Comparison of ENCODE assay signal across 7 mouse cellular contexts in genomic region chr2:172370411-172371223, GRCm38 (mm10). TPM values are rescaled to one million over a fixed set of nuclear protein-coding genes. Genes with fewer than 3 reads are reported as not detected.
A peak's percentile ranks its signal among the peaks of the same experiment; 100 is the strongest.
DNase-seq lines count a peak whose midpoint lies in the region; ATAC-seq lines count a peak whose summit lies in the region.

Gene Aurka (minus strand): TSS chr2:172370535.
Gene Cstf1 (plus strand): TSS chr2:172370681.

- DNase-seq in adrenal gland, adult 2 months, result peak; percentile 97
- DNase-seq in embryo, embryonic 11.5 days (ENCODE audit: low read depth, low spot score), result peak; percentile 90
- peak; percentile 92 to 94 for DNase-seq in gastrocnemius, postnatal 36 days
- peak; percentile 98 for DNase-seq in left cerebral cortex, postnatal 25 days (ENCODE audit: low spot score in 2 of 2)
- DNase-seq in midbrain, embryonic 10.5 days (ENCODE audit: low spot score), result peak; percentile 96
- DNase-seq in right cerebral cortex, postnatal 4 days, result peak; percentile 91

- no peaks in the 10 kb centered on the region for H3K9me3 ChIP-seq in intestine, embryonic 15.5 days
- H3K9me3 ChIP-seq in midbrain, embryonic 10.5 days (replicated peaks), result no peaks in the 10 kb centered on the region

- H3K4me3 ChIP-seq in intestine, embryonic 15.5 days (replicated peaks), result peak within 1 kb of the TSS; percentile 90
- peak within 1 kb of the TSS; percentile 97 for H3K4me3 ChIP-seq in midbrain, embryonic 10.5 days

- intact Hi-C loops in gastrocnemius, postnatal 36 days (cut with DNase I), result no loop called here
- intact Hi-C loops in left cerebral cortex, postnatal 25 days (cut with DNase I), result loop anchor here (1.0 to 2.0 kb wide), 2 partner anchors 26 to 70 kb away; partner anchors contain the start of genes Fam210b and Rtf2

- peaks cover 12% of the 10 kb centered on the region for H3K4me1 ChIP-seq in intestine, embryonic 15.5 days (replicated peaks)
- peaks cover 46% of the 10 kb centered on the region for H3K4me1 ChIP-seq in midbrain, embryonic 10.5 days

- H3K27ac ChIP-seq in intestine, embryonic 15.5 days, result peak within 1 kb of the TSS; percentile 88
- peak within 1 kb of the TSS; percentile 97 for H3K27ac ChIP-seq in midbrain, embryonic 10.5 days (replicated peaks)

- peak within 1 kb of the TSS; percentile 66 for H3K4me2 ChIP-seq in intestine, embryonic 15.5 days (replicated peaks)

- no peaks in the 10 kb centered on the region for H3K27me3 ChIP-seq in intestine, embryonic 15.5 days (replicated peaks)
- H3K27me3 ChIP-seq in midbrain, embryonic 10.5 days (ENCODE audit: low read depth, poor library complexity, severe bottlenecking), result no peaks in the 10 kb centered on the region

- H3K36me3 ChIP-seq in intestine, embryonic 15.5 days, result peaks cover 21% of the 10 kb centered on the region
- H3K36me3 ChIP-seq in midbrain, embryonic 10.5 days, result peaks cover 68% of the 10 kb centered on the region

- peak within 1 kb of the TSS; percentile 91 for H3K9ac ChIP-seq in intestine, embryonic 15.5 days

- WGBS in intestine, embryonic 15.5 days, result under 1% methylated on average over 66 of the region's 66 CpGs
- under 1% methylated on average over 66 of the region's 66 CpGs for WGBS in midbrain, embryonic 10.5 days

- peak; percentile 99 for ATAC-seq in intestine, embryonic 15.5 days

RNA-seq across cellular contexts. Expression of gene Aurka, which starts in this region (rescaled TPM):
- total RNA-seq in adrenal gland, adult 2 months (2021), result 1 to 10 TPM; 1.8 to 2.7 TPM
- polyA plus RNA-seq in adrenal gland, adult 2 months (2012; rRNA removed), result 1.3 and 2.0 TPM in 2 replicates
- total RNA-seq in gastrocnemius, postnatal 36 days (2021), result 1 to 10 TPM; 4.1 to 6.6 TPM
- polyA plus RNA-seq in intestine, embryonic 15.5 days (2015; fragmentation: Nextera tagmentation; extraction: Ambion mirVana), result 99.6 and 103 TPM in 2 replicates
- 1 to 10 TPM; 1.3 to 1.8 TPM for total RNA-seq in left cerebral cortex, postnatal 25 days (2021)
- 196 and 221 TPM in 2 replicates for polyA plus RNA-seq in midbrain, embryonic 10.5 days (2016; fragmentation: Nextera tagmentation; extraction: Ambion mirVana)

RNA-seq across cellular contexts. Expression of gene Cstf1, which starts in this region (rescaled TPM):
- 10 to 100 TPM; 30.1 to 33.4 TPM for total RNA-seq in adrenal gland, adult 2 months (2021)
- polyA plus RNA-seq in adrenal gland, adult 2 months (2012; rRNA removed), result 30.7 and 31.5 TPM in 2 replicates
- total RNA-seq in gastrocnemius, postnatal 36 days (2021), result 10 to 100 TPM; 16.6 to 19.3 TPM
- polyA plus RNA-seq in intestine, embryonic 15.5 days (2015; fragmentation: Nextera tagmentation; extraction: Ambion mirVana), result 35.1 and 39.5 TPM in 2 replicates
- total RNA-seq in left cerebral cortex, postnatal 25 days (2021), result 10 to 100 TPM; 24.9 to 27.5 TPM
- 51.0 and 58.0 TPM in 2 replicates for polyA plus RNA-seq in midbrain, embryonic 10.5 days (2016; fragmentation: Nextera tagmentation; extraction: Ambion mirVana)

Comparison
In these comparisons a context has a peak if more than half of its experiments do, and no peak if none do; other contexts are left out.
1. Peak in every context shown above with its lines: DNase-seq, ATAC-seq, H3K4me3 ChIP-seq and H3K27ac ChIP-seq.
2. RNA of gene Aurka (polyA plus RNA-seq): 196 to 221 TPM in midbrain, embryonic 10.5 days and 99.6 to 103 TPM in intestine, embryonic 15.5 days; 1.3 to 2.0 TPM in adrenal gland, adult 2 months; every median in the first group is over 10 times any median in the second.